Mouse (Mus musculus): ENCODE measurements around the gene Egfl8.

Egfl8 gene

GRCm38 (mm10) chr17:34597566-34598095, 18.1 kb downstream of the Egfl8 start, which contains the start of gene Ager:
Gene Ager, plus strand, starts transcription at chr17:34597862.
- no peak for DNase-seq (ENCODE audit: low spot score)

GRCm38 (mm10) chr17:34596098-34596497, 19.7 kb downstream of the Egfl8 start:
- no peak for DNase-seq (ENCODE audit: low spot score)

DNA sequence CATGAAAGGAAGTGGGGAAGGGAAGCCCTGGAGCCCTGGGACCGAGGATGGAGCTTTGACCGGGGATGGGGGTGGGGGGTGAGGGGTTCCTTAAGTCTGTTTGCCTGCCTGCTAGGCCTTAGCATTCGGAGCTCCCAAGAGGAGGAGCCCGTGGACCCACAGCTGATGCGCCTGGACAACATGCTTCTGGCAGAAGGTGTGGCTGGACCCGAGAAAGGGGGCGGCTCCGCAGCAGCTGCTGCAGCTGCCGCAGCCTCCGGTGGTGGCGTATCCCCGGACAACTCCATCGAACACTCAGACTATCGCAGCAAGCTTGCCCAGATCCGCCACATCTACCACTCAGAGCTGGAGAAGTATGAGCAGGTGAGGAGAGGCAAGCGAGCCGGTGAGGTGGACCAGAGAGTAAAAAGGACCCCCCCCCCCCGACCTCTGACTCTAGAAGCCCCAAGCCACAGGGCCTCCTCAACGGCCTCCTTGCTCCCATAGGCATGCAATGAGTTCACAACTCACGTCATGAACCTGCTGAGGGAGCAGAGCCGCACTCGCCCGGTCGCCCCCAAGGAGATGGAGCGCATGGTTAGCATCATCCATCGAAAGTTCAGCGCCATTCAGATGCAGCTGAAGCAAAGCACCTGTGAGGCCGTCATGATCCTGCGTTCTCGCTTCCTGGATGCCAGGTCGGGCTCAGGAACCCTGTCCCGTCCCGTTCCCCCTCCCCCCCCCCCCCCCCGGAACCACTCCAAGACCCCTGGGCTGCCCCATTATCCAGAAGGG, 21.8 kb downstream of the Egfl8 start:
- no peak for DNase-seq (ENCODE audit: low spot score)

- DNase-seq (ENCODE audit: low spot score), result peak; percentile 65
Observed at GRCm38 (mm10) chr17:34592581-34593549, 22.9 kb downstream of the Egfl8 start.

- DNase-seq (ENCODE audit: low spot score), result peak; percentile 88
Observed at GRCm38 (mm10) chr17:34591994-34592375, 23.8 kb downstream of the Egfl8 start.

GRCm38 (mm10) chr17:34591029-34591993, 24.5 kb downstream of the Egfl8 start, which contains the start of gene Pbx2:
Gene Pbx2, plus strand, starts transcription at chr17:34591266.
- DNase-seq (ENCODE audit: low spot score), result no peak

GRCm38 (mm10) chr17:34590154-34590987, 25.4 kb downstream of the Egfl8 start:
- DNase-seq (ENCODE audit: low spot score), result no peak

- DNase-seq (ENCODE audit: low spot score), result peak; percentile 66
Observed at GRCm38 (mm10) chr17:34589681-34590101, 26.1 kb downstream of the Egfl8 start, which contains the start of gene Gpsm3. Gene Gpsm3, plus strand, starts transcription at chr17:34589806.

GRCm38 (mm10) chr17:34589206-34589605, 26.6 kb downstream of the Egfl8 start:
- no peak for DNase-seq (ENCODE audit: low spot score)

GRCm38 (mm10) chr17:34588767-34589166, 27.0 kb downstream of the Egfl8 start:
- no peak for DNase-seq (ENCODE audit: low spot score)

DNA sequence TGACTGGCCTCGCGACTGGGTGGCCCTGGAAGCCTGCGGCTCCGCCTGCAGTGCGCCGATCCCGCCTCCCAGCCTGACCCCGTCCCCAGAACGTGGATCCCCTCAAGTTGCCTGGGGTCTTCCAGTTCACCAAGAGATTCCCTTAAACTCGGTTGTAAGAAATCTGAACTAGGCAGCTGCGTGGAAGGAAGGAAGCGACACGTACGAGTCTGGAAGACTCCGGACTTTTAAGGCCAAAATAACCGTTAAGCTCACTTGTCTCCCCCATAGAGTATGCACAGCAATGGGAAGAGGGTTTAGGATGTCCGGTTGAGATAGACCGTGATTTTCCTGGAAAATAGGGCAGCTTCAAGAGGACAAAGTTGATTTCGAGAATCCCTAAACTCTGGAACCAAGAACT, 28.0 kb downstream of the Egfl8 start:
- DNase-seq (ENCODE audit: low spot score), result no peak

DNA sequence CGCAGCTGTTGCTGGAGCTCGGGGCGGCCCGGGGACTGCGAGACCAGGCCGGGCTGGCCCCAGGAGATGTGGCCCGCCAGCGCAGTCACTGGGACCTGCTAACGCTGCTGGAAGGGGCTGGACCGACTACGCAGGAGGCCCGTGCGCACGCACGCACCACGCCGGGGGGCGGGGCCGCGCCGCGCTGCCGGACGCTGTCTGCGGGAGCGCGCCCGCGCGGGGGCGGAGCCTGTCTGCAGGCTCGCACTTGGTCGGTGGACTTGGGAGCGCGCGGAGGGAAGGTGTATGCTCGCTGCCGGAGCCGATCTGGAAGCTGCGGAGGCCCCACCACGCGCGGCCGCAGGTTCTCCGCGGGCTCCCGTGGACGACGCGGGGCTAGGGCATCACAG, 28.4 kb downstream of the Egfl8 start:
- peak; percentile 94 for DNase-seq (ENCODE audit: low spot score)

- DNase-seq (ENCODE audit: low spot score), result peak; percentile 88
Observed at GRCm38 (mm10) chr17:34586796-34587422, 28.9 kb downstream of the Egfl8 start.

- DNase-seq (ENCODE audit: low spot score), result no peak
Observed at GRCm38 (mm10) chr17:34585877-34586771, 29.6 kb downstream of the Egfl8 start.

- DNase-seq (ENCODE audit: low spot score), result no peak
Observed at GRCm38 (mm10) chr17:34585121-34585520, 30.6 kb downstream of the Egfl8 start.

DNA sequence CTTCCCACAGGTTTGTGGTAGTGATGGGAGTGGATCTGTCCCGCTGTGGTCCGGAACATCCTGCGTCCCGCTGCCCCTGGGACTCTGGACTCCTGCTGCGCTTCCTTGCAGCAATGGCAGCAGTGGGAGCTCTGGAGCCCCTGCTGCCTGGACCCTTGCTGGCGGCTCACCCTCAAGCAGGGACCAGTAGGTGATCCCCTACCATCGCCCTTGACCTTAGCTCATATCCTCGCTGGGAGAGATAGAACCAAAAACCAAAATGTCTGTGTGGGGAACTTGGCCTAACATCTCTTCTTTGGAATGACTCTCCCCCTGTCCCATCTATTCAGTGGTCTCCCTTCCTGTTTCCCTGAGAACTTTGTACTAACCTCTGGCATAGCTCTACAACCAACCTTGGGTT, 32.0 kb downstream of the Egfl8 start:
- no peak for DNase-seq (ENCODE audit: low spot score)

- peak; percentile 87 for DNase-seq (ENCODE audit: low spot score)
Observed at GRCm38 (mm10) chr17:34583397-34583796, 32.4 kb downstream of the Egfl8 start.

GRCm38 (mm10) chr17:34582528-34582927, 33.2 kb downstream of the Egfl8 start:
- no peak for DNase-seq (ENCODE audit: low spot score)

- DNase-seq (ENCODE audit: low spot score), result no peak
Observed at GRCm38 (mm10) chr17:34578070-34578469, 37.7 kb downstream of the Egfl8 start.
